Mouse (Mus musculus): Measurements from ENCODE around the gene Tmem150a.

DNA sequence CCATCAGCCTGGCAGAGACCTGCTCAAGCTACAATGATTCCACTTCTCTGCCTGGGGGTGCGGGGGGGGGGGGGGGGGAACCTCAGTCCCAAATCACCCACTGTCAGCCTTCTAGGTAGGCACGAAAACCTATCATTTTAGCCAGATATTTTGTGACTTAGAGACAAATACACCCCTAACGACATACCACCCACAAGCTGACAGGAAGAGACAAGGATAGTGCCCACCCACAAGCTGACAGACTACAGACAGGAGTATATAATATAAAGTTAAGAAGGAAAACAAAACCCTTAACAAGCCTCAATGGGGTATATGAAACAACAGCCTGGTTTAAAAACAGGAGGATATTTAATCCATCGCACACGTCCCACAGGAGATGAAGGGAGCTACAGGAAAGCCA, 36.8 kb upstream of the Tmem150a start:
- no peak for TF ChIP-seq EP300 (IDR thresholded peaks at IDR 0.05; ENCODE audit: insufficient read depth, low read depth, low read length)
- TF ChIP-seq CTCF (IDR thresholded peaks at IDR 0.05): no peak

Measured in heart, adult 2 months (tissue).